Mouse (Mus musculus) fat pad, adult 2 months (tissue): Measurements from ENCODE around the gene Upk1a.

ENCODE experiments used
- DNase-seq: peaks from one replicate; pipeline ENCODE4 v3.0.0-alpha.2; 2011; ENCODE audit warnings: low read depth, low spot score; ENCODE audit errors: extremely low read depth

Upk1a gene

GRCm38 (mm10) chr7:30581547-30581946 lies 31.1 kb downstream of the Upk1a start:
- no peak for DNase-seq

- no peak for DNase-seq
These were observed 32.7 kb downstream of the Upk1a start for GRCm38 (mm10) chr7:30579950-30580349.

- DNase-seq, result peak; percentile 45
These were observed 39.7 kb downstream of the Upk1a start for GRCm38 (mm10) chr7:30572969-30573368.

- no peak for DNase-seq
These were observed 40.3 kb downstream of the Upk1a start for GRCm38 (mm10) chr7:30572389-30572788.

GRCm38 (mm10) chr7:30567555-30567954 lies 45.1 kb downstream of the Upk1a start:
- DNase-seq, result no peak

- DNase-seq, result no peak
These were observed 46.6 kb downstream of the Upk1a start for GRCm38 (mm10) chr7:30566033-30566432.

GRCm38 (mm10) chr7:30564970-30565571 lies 47.6 kb downstream of the Upk1a start, which contains the start of gene Igflr1:
TSS of gene Igflr1 (plus strand) at chr7:30565427.
- no peak for DNase-seq

GRCm38 (mm10) chr7:30563906-30564280 lies 48.8 kb downstream of the Upk1a start:
- DNase-seq, result no peak

- DNase-seq, result peak; percentile 86
These were observed 49.3 kb downstream of the Upk1a start, which contains the start of the genes U2af1l4, Gm49396 and Psenen for GRCm38 (mm10) chr7:30563117-30563905. TSS of gene U2af1l4 (plus strand) at chr7:30563301. TSS of gene Gm49396 (plus strand) at chr7:30563344. TSS of gene Psenen (minus strand) at chr7:30563627.

GRCm38 (mm10) chr7:30562526-30563116 lies 50.0 kb downstream of the Upk1a start:
- DNase-seq, result no peak

GRCm38 (mm10) chr7:30560296-30560695 lies 52.4 kb downstream of the Upk1a start:
- no peak for DNase-seq

GRCm38 (mm10) chr7:30559443-30559954 lies 53.1 kb downstream of the Upk1a start, which contains the start of gene Lin37:
TSS of gene Lin37 (minus strand) at chr7:30559838.
- peak; percentile 91 for DNase-seq

GRCm38 (mm10) chr7:30558656-30559442 lies 53.8 kb downstream of the Upk1a start:
- no peak for DNase-seq

GRCm38 (mm10) chr7:30557901-30558514 lies 54.6 kb downstream of the Upk1a start:
- no peak for DNase-seq

GRCm38 (mm10) chr7:30556894-30557536 lies 55.6 kb downstream of the Upk1a start:
- no peak for DNase-seq

GRCm38 (mm10) chr7:30553810-30554584 lies 58.6 kb downstream of the Upk1a start:
- DNase-seq, result no peak
